Mouse (Mus musculus) frontal cortex, postnatal 10 days (tissue): ENCODE results near the gene Eef1akmt1.

Source experiments
- DNase-seq, 2 experiments: peaks; one replicate each; pipeline ENCODE4 v3.0.0; 2022; ENCODE audit warnings: low spot score in 2 of 2, mixed read lengths in 1 of 2

The Eef1akmt1 gene

GRCm38 (mm10) chr14:57546557-57547021 is 24.8 kb downstream of the Eef1akmt1 start:
- no peak for DNase-seq

GRCm38 (mm10) chr14:57546131-57546530 is 25.3 kb downstream of the Eef1akmt1 start:
- DNase-seq, result no peak

- no peak for DNase-seq
Measured at GRCm38 (mm10) chr14:57545526-57545925, 25.9 kb downstream of the Eef1akmt1 start.

- DNase-seq, result no peak
Measured at GRCm38 (mm10) chr14:57543420-57544039, 27.9 kb downstream of the Eef1akmt1 start.

GRCm38 (mm10) chr14:57542231-57542630 is 29.2 kb downstream of the Eef1akmt1 start:
- DNase-seq, result no peak

GRCm38 (mm10) chr14:57540683-57541082 is 30.7 kb downstream of the Eef1akmt1 start:
- DNase-seq, result no peak

- no peak for DNase-seq
Measured at GRCm38 (mm10) chr14:57537261-57538015, 34.0 kb downstream of the Eef1akmt1 start.

- DNase-seq, result no peak
Measured at GRCm38 (mm10) chr14:57536820-57537219, 34.6 kb downstream of the Eef1akmt1 start.

GRCm38 (mm10) chr14:57535646-57536045 is 35.8 kb downstream of the Eef1akmt1 start:
- no peak for DNase-seq

- no peak for DNase-seq
Measured at GRCm38 (mm10) chr14:57534961-57535360, 36.5 kb downstream of the Eef1akmt1 start.

- DNase-seq, result no peak
Measured at GRCm38 (mm10) chr14:57534346-57534745, 37.1 kb downstream of the Eef1akmt1 start.

- DNase-seq, result no peak
Measured at GRCm38 (mm10) chr14:57533841-57534240, 37.6 kb downstream of the Eef1akmt1 start.

GRCm38 (mm10) chr14:57533214-57533613 is 38.2 kb downstream of the Eef1akmt1 start:
- DNase-seq, result no peak

- DNase-seq, result no peak
Measured at GRCm38 (mm10) chr14:57532577-57532976, 38.8 kb downstream of the Eef1akmt1 start.

- no peak for DNase-seq
Measured at GRCm38 (mm10) chr14:57529786-57530515, 41.5 kb downstream of the Eef1akmt1 start.

GRCm38 (mm10) chr14:57529086-57529785 is 42.2 kb downstream of the Eef1akmt1 start:
- DNase-seq, result no peak

- no peak for DNase-seq
Measured at GRCm38 (mm10) chr14:57527598-57527997, 43.8 kb downstream of the Eef1akmt1 start.

GRCm38 (mm10) chr14:57527122-57527521 is 44.3 kb downstream of the Eef1akmt1 start:
- DNase-seq, result no peak

GRCm38 (mm10) chr14:57526050-57526623 is 45.3 kb downstream of the Eef1akmt1 start:
- DNase-seq, result no peak

- peak; percentile 67 to 82 for DNase-seq
Measured at GRCm38 (mm10) chr14:57525388-57526049, 45.9 kb downstream of the Eef1akmt1 start.
